ENCODE assay signal across 8 mouse cellular contexts in the genomic region with DNA sequence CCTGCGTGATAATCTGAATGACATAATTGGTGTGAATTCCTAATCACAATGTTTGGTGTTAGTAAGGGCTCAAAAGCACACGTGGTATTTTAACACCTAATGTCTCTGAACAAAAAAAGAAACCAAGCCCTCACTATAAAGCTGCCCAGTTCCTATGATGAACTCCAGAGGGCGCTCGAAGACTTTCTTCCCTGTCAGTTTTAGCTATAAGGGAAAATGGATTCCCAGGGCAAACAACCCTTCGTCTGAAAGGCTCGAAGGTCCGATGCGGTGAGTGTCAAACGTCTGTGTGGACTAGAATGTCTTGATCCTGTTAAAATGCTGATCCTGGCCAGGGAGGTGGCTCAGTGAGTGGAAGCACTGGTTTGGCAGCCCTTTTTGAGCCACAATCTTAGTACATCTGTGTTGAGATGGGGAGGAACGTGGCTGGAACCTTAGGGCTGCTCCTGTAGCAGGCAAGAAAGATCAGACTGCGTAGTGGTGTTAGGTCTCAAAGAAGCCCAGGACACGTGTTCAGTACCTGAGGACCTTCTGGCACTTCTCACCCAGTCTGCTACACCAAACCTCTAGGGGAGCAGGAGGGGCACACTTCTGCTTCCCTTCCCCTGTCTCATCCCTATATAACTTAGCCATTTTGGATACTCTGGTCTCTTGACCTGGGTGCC.
DNase-seq lines count a peak whose midpoint lies in the region; ATAC-seq and TF ChIP-seq lines count a peak whose summit lies in the region.

No protein-coding gene starts in this region.

- peak overlapping the region; percentile 48 for H3K4me3 ChIP-seq in left cerebral cortex, adult 2 months

- DNase-seq in T-cell, adult 2 months (ENCODE audit: low spot score) = peak; percentile 51
- DNase-seq in cerebellum, postnatal 25 days = peak; percentile 82 to 86
- peak; percentile 37 to 54 for DNase-seq in gastrocnemius, adult 8-10 months (ENCODE audit: low spot score in 2 of 2)
- DNase-seq in hindlimb bud, embryonic 11.5 days (ENCODE audit: extremely low spot score, low read depth, low spot score) = peak; percentile 76
- DNase-seq in left cerebral cortex, adult 2 months (ENCODE audit: extremely low spot score in 1 of 2, low spot score in 2 of 2) = peak; percentile 79 to 82
- peak; percentile 92 to 93 for DNase-seq in right cerebral cortex, adult 2 months (ENCODE audit: low spot score in 2 of 2)
- peak; percentile 73 to 76 for DNase-seq in urinary bladder, postnatal 36 days (ENCODE audit: low spot score in 2 of 2)

- peak; percentile 99 for TF ChIP-seq CTCF in left cerebral cortex, adult 2 months (IDR thresholded peaks at IDR 0.05)

- peak overlapping the region; percentile 79 for H3K27ac ChIP-seq in left cerebral cortex, adult 2 months

- intact Hi-C loops in left cerebral cortex, adult 2 months (cut with DNase I) = loop anchor here (1.0 to 10.0 kb wide), 5 partner anchors 35 to 535 kb away; a partner anchor contains a TSS

- ATAC-seq in megakaryocyte, adult 5-6 weeks (ENCODE audit: poor library complexity, severe bottlenecking) = peak; percentile 85

Comparison
In these comparisons a context has a peak if more than half of its experiments do, and no peak if none do; other contexts are left out.
1. Peak in every context shown above with its lines: DNase-seq, ATAC-seq, H3K4me3 ChIP-seq and H3K27ac ChIP-seq.